Mouse (Mus musculus) embryonic fibroblast, embryonic 13.5 days (primary cell): ENCODE measurements around the gene Tes.

ENCODE experiments used
- CTCF ChIP-seq: IDR thresholded peaks from 2 replicates; pipeline ENCODE4 v1.5.1; 2011; ENCODE audit warnings: mild to moderate bottlenecking, control low read depth, low read length, moderate library complexity, borderline replicate concordance; ENCODE audit not compliant: insufficient read depth
- POLR2A ChIP-seq: IDR thresholded peaks from 2 replicates; pipeline ENCODE4 v1.6.1; 2011; ENCODE audit warnings: low read depth, mild to moderate bottlenecking, control low read depth, low read length, moderate library complexity

- TF ChIP-seq POLR2A (no peak), CTCF (no peak)
These were observed 7.0 kb downstream of the Tes start for GRCm38 (mm10) chr6:17071899-17072298.
